Mouse (Mus musculus): ENCODE measurements around the gene Hist1h2bq.
"Not testable (repeated sequence)": the region's sequence is repeated elsewhere in the genome, so short reads cannot be mapped to it uniquely, and the experiment has no call there.

DNA sequence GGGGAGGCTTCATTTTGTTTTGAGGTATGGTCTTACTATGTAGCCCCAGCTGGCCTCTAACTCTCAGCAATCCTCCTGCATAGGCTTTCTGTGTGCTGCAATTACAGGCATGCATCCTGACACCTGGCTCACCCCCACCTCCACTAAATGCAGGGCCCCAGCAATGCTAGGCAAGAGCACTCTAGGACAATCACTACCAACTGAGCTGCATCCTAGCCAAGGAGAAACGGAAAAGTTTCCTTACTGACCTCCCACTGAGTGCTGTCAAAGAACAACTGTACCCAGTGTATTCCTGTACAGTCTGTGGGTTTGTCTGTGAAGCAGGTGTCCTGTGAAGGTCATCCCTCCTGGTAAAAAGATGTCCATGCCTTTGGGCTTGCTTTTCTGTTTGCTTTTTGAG is 40.7 kb upstream of the Hist1h2bq start:
- not testable (repeated sequence) for TF ChIP-seq HCFC1 (IDR thresholded peaks at IDR 0.05; ENCODE audit: low read depth, low read length); E2F4 (IDR thresholded peaks at IDR 0.05; ENCODE audit: insufficient replicate concordance, low read depth, low read length); USF2 (conservative IDR thresholded peaks at IDR 0.05; ENCODE audit: low read depth, low read length); ZNF384 (IDR thresholded peaks at IDR 0.05; ENCODE audit: low read depth, low read length); MAZ (IDR thresholded peaks at IDR 0.05; ENCODE audit: low read depth, low read length)
